Comparison of ENCODE assay signal across 2 mouse cellular contexts in the genomic region with DNA sequence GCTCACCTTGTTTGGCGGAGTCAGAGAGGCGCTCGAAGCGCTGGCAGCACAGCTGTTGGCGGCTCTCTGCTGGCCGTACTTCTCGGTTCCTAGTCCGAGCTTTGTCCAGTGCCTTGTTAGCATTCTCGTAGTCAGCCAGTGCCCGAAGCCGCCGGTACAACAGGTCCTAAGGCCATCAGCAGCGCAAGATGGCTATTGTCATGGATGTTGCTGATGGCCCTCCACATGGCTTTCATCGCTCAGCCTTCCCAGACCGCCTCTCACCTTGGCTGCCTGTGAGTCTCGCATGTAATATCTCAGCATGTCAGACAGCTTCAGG.
A peak's percentile ranks its signal among the peaks of the same experiment; 100 is the strongest.
TF ChIP-seq lines count a peak whose summit lies in the region.

No protein-coding gene starts in this region.

TF ChIP-seq in CH12.LX, 34 proteins besides CTCF, POLR2A, EP300 and RAD21:
- no peak for TF ChIP-seq MAZ (IDR thresholded peaks at IDR 0.05; ENCODE audit: low read depth, low read length)
- TF ChIP-seq POLR2AphosphoS2 (IDR thresholded peaks at IDR 0.05; ENCODE audit: low read depth, low read length) = peak; percentile 36; the same call in 1 of the 2 replicates

TF ChIP-seq in MEL, 35 proteins besides CTCF, POLR2A, EP300 and RAD21:
- TF ChIP-seq ZMIZ1 (IDR thresholded peaks at IDR 0.05; ENCODE audit: low read depth, low read length) (no peak), ZNF384 (IDR thresholded peaks at IDR 0.05; ENCODE audit: low read depth, low read length) (no peak), MYB (IDR thresholded peaks at IDR 0.05; ENCODE audit: low read depth, low read length) (no peak), MEF2A (IDR thresholded peaks at IDR 0.05; ENCODE audit: extremely low read depth, insufficient replicate concordance, low read depth, low read length, poor library complexity, severe bottlenecking) (no peak), NELFE (IDR thresholded peaks at IDR 0.05; ENCODE audit: low read depth, low read length) (no peak), ZKSCAN1 (IDR thresholded peaks at IDR 0.05; ENCODE audit: low read depth, low read length) (no peak), ZC3H11A (IDR thresholded peaks at IDR 0.05; ENCODE audit: low read depth, low read length) (no peak), MXI1 (IDR thresholded peaks at IDR 0.05; ENCODE audit: low read depth, low read length) (no peak), TCF12 (IDR thresholded peaks at IDR 0.05; ENCODE audit: low read depth, low read length) (no peak), POLR2AphosphoS5 (IDR thresholded peaks at IDR 0.05; ENCODE audit: borderline replicate concordance, low read depth, low read length) (no peak)
